Mouse (Mus musculus) liver, embryonic 14.5 days (tissue): Measurements from ENCODE around the gene Ccdc134.

ENCODE experiments used
- CTCF ChIP-seq: IDR thresholded peaks from 2 replicates; pipeline ENCODE4 v1.5.1; 2016; ENCODE audit warnings: antibody characterized with exemption, low read depth, control low read depth
- EP300 ChIP-seq: IDR thresholded peaks from 2 replicates; pipeline ENCODE4 v1.6.1; 2016; ENCODE audit warnings: antibody characterized with exemption, low read depth

- no peak for TF ChIP-seq CTCF
- TF ChIP-seq EP300 = no peak
Measured at GRCm38 (mm10) chr15:82184656-82185055, 56.9 kb downstream of the Ccdc134 start.
